Comparison of ENCODE assay signal across 8 mouse cellular contexts in genomic region chr3:87171201-87172100, GRCm38 (mm10). TPM values are rescaled to one million over a fixed set of nuclear protein-coding genes. Genes with fewer than 3 reads are reported as not detected.
DNase-seq lines count a peak whose midpoint lies in the region; ATAC-seq lines count a peak whose summit lies in the region.
"Had no signal": no experiment of that assay in that cellular context is flagged by ENCODE, and none has a peak within 500 bp of the region (broad histone marks: within the 10 kb centered on the region; RNA-seq: fewer than 3 reads in every experiment).

No protein-coding gene starts in this region.

- H3K9ac ChIP-seq in liver, embryonic 11.5 days (ENCODE audit: low read depth, low read length), result no peak overlapping the region
- peak overlapping the region; percentile 82 for H3K9ac ChIP-seq in forebrain, embryonic 13.5 days

- H3K27ac ChIP-seq in liver, embryonic 11.5 days (ENCODE audit: low read depth, low read length), result no peak overlapping the region
- H3K27ac ChIP-seq in forebrain, embryonic 13.5 days, result peak overlapping the region; percentile 68
- peak overlapping the region; percentile 96 for H3K27ac ChIP-seq in limb, embryonic 10.5 days

- no peak for ATAC-seq in liver, embryonic 11.5 days (replicated peaks; ENCODE audit: low FRiP score)
- ATAC-seq in forebrain, embryonic 13.5 days, result no peak

- 49% methylated on average over 13 of the region's 13 CpGs for WGBS in liver, embryonic 11.5 days
- WGBS in forebrain, embryonic 13.5 days, result 31% methylated on average over 13 of the region's 13 CpGs
- 45% methylated on average over 13 of the region's 13 CpGs for WGBS in limb, embryonic 10.5 days

- no peaks in the 10 kb centered on the region for H3K9me3 ChIP-seq in liver, embryonic 11.5 days (ENCODE audit: control insufficient read depth, low read length)
- H3K9me3 ChIP-seq in forebrain, embryonic 13.5 days (replicated peaks), result no peaks in the 10 kb centered on the region
- no peaks in the 10 kb centered on the region for H3K9me3 ChIP-seq in limb, embryonic 10.5 days (replicated peaks)

- H3K36me3 ChIP-seq in liver, embryonic 11.5 days (ENCODE audit: control insufficient read depth, insufficient read depth, low read length), result no peaks in the 10 kb centered on the region
- H3K36me3 ChIP-seq in forebrain, embryonic 13.5 days (ENCODE audit: poor library complexity, severe bottlenecking), result no peaks in the 10 kb centered on the region
- peaks cover 25% of the 10 kb centered on the region for H3K36me3 ChIP-seq in limb, embryonic 10.5 days

- H3K4me1 ChIP-seq in liver, embryonic 11.5 days (replicated peaks; ENCODE audit: control insufficient read depth, insufficient read depth, low read length), result peaks cover 26% of the 10 kb centered on the region
- peaks cover 50% of the 10 kb centered on the region for H3K4me1 ChIP-seq in forebrain, embryonic 13.5 days
- peaks cover 74% of the 10 kb centered on the region for H3K4me1 ChIP-seq in limb, embryonic 10.5 days

- peak; percentile 31 for DNase-seq in liver, embryonic 11.5 days (ENCODE audit: low spot score)
- no peak for DNase-seq in liver
- DNase-seq in limb, embryonic 10.5 days (ENCODE audit: low spot score), result peak; percentile 31
- DNase-seq in retina, embryonic 14.5 days (ENCODE audit: low spot score), result peak; percentile 39
- DNase-seq in urinary bladder, postnatal 10 days (ENCODE audit: low spot score), result no peak
- no peak for DNase-seq in spleen, adult 12 weeks (ENCODE audit: low spot score)
- DNase-seq: kidney, postnatal 36 days had no signal

- peak overlapping the region; percentile 60 for H3K4me3 ChIP-seq in liver, embryonic 11.5 days (ENCODE audit: low read depth, low read length)
- H3K4me3 ChIP-seq in forebrain, embryonic 13.5 days, result peak overlapping the region; percentile 55
- H3K4me3 ChIP-seq in limb, embryonic 10.5 days, result peak overlapping the region; percentile 85

- peaks cover 32% of the 10 kb centered on the region for H3K27me3 ChIP-seq in liver, embryonic 11.5 days (replicated peaks; ENCODE audit: control insufficient read depth, insufficient read depth, low read length)
- H3K27me3 ChIP-seq in forebrain, embryonic 13.5 days, result no peaks in the 10 kb centered on the region
- H3K27me3 ChIP-seq in limb, embryonic 10.5 days (ENCODE audit: low read depth, poor library complexity, severe bottlenecking), result no peaks in the 10 kb centered on the region

- H3K4me2 ChIP-seq in liver, embryonic 11.5 days, result peak overlapping the region; percentile 79
- peak overlapping the region; percentile 82 for H3K4me2 ChIP-seq in forebrain, embryonic 13.5 days

RNA-seq across cellular contexts. Expression of gene Kirrel, which starts 3.1 kb away (rescaled TPM):
- polyA plus RNA-seq in liver, embryonic 11.5 days (2014; fragmentation: Nextera tagmentation; extraction: Ambion mirVana), result 3.6 and 4.1 TPM in 2 replicates
- 5.8 and 7.4 TPM in 2 replicates for polyA plus RNA-seq in forebrain, embryonic 13.5 days (2015; fragmentation: Nextera tagmentation; extraction: Ambion mirVana)
- polyA plus RNA-seq in limb, embryonic 10.5 days (2016; fragmentation: Nextera tagmentation; extraction: Ambion mirVana), result 17.4 and 19.0 TPM in 2 replicates

Comparison
In these comparisons a context has a peak if more than half of its experiments do, and no peak if none do; other contexts are left out.
1. DNase-seq: peak in liver, embryonic 11.5 days (single experiment), limb, embryonic 10.5 days (single experiment) and retina, embryonic 14.5 days (single experiment); none in liver (single experiment), urinary bladder, postnatal 10 days (single experiment) and spleen, adult 12 weeks (single experiment).
2. Peak in every context shown above with its lines, with median percentiles within 50 percentile points of each other: H3K4me3 ChIP-seq.